Mouse (Mus musculus): ENCODE data around the gene Cage1. TPM values are rescaled to one million over a fixed set of nuclear protein-coding genes. Genes with fewer than 3 reads are reported as not detected.

Gene Cage1
- total RNA-seq, 2 experiments from 2014 or later = 3.2 to 4.1 TPM

DNA sequence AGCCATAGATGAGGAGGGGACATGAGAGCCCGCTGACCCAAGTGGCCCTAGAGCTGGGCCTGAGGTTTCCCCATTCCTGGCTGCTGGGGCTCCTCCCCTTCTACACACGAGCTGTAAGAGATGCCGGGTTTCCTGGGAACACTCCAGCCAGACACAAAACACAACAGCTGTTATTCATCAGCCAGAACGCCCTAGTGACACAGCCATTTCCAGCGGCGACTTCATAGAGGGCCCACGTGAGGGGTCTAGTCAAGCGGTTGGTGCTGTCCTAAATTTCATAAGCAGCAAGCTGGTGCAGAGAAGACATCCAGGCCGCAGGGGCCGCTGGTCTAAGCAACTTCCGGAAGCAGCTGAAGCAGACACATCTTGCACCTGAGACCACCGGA lies 69.8 kb downstream of the Cage1 start:
- DNase-seq (ENCODE audit: extremely low spot score in 1 of 2, low spot score in 1 of 2) = no peak

DNA sequence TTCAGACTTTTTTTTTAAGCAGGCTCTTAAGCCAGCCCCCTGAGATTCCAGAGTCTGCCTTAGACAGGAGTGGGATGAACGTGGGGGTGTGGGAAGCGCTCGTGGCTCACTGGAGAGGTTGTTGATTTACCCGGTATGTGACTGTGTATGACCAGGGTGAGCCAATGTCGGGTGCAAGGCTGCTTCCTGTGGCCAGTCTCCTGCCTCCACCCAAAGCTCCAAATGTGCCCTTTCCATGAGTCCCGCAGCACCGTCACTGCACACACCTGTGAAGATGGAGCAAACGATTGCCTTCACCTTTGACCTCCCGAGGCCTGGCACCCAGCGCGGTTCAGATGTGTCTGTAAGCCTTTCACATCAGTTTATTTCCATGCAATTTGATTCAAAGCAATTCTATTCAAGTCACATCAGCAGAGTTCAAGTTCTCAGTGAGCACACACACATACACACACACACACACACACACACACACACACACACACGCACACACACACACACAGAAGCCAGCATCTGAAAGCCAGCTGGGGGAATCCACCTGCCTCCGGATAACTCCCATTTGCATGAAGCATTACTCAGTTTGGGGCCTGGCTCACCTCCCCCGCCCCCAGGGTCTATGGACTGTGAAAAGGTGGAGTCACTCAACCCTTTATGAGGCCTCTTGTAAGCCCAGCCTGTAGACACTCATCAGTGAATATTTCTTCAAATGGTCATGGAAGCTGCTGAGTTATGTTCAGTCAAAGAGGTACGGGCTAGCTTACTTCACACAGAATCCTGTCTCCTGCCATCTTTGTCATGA lies 70.4 kb downstream of the Cage1 start:
- DNase-seq (ENCODE audit: extremely low spot score in 1 of 2, low spot score in 1 of 2) = no peak

DNA sequence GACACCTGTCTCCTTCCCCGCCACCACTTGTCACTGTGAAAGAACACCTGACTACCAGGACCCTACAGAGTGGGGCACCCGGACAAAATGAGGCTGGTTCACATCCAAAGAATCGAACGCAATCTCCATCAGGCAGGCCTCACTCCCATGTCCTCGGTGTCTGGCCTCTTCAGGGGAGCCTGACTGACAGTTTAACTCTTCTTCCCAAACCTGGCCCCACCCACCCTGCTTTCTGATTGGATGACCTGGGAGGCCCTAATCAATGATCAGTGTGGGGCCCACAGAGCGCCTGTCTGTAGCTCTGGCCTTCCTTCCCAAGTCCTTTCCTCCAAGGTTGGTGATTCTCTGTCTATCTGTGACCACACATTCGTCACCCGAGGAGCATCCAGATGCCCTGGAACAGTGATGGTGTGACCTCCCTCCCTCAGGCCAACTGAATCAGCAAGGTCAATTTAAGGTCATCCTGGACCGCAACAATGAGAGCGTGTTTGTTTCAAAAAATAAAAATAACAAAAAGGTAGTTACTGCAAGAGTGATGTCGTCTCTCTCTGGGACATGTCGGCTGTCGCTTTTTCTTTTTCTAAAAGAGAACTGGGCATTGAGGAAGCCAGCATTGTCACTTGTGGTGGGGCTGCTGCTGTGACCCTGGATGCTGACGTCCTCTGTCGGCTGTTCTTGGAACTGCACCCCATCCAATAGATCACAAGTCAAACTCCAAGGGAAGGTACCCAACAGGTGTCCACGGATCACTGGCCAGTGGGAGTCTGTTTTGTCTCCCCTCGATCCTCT lies 71.5 kb downstream of the Cage1 start:
- DNase-seq (ENCODE audit: extremely low spot score in 1 of 2, low spot score in 1 of 2) = no peak

DNA sequence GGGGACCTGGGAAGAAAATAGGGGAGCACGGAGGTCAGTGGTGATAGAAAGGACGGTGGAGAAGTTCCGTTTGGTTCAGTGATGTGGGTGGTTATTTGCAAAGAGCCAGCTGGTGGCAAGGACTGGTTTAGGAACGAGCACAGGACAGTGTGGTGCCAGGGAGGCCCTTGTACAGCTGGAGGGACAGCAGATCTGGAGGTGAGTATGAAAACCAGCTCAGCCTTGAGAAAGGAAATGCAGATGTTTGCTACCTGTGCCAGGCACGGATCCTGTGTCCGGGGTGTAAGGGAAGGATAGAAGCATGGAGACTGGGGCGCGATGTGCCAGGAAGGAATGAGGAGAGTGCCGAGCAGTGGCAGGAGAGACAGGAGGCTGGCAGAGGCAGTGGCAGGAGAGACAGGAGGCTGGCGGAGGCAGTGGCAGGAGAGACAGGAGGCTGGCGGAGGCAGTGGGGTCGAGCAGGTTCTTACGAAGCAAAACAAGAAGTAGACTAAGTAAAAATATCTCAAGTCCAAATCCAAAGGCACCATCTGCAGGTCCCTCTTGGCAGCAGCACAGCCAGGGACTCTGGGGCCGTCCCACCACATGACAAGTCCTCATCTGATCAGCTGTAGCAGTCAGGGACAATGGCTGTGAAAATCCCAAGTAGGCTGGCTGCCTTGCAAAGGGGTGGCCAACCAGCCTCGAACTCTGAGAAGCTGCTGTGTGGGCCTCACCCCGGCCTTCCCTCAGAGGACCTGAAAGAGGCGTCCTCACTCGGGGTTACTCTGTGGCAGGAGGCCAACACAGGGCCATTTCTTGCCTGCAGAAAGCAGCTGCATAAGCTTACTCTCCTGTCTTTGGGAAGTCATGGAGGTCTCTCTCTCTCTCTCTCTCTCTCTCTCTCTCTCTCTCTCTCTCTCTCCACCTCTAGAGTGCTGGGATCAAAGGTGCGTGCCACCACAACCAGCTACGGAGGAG lies 72.5 kb downstream of the Cage1 start:
- DNase-seq (ENCODE audit: extremely low spot score in 1 of 2, low spot score in 1 of 2) = no peak

DNA sequence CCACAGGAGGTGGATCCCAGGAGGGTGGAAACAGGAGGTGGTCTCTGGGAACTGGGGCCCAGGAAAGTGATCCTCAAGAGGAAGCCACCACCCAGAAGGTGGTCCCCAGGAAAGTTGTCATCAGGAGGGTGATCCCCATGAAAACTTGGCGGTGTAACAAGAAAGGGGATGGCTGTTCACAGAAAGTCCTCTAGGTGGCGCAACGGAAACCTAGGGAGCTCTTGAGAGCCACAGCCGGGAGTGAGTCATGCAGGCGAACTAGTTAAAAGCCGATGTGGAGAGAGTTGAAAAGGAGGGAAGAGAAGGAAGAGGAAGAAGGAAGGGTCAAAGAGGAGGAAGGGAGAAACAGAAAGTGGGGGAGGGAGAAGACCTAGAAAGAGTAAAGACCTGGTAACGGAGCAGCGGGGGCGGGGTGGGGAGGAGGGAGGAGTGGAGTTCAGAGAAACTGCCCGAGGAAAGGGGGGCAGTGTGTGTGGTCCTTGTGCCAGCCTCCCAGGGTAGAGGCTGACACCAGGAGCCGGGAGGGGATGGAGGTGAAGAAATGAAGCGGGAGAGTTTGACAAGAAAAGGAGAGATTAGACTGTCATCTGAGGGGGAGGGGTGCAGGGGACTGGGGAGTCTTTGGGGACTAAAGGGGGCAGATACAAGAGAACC lies 73.4 kb downstream of the Cage1 start:
- peak in 1 of 2 experiments; percentile 73 for DNase-seq (ENCODE audit: extremely low spot score in 1 of 2, low spot score in 1 of 2)

DNA sequence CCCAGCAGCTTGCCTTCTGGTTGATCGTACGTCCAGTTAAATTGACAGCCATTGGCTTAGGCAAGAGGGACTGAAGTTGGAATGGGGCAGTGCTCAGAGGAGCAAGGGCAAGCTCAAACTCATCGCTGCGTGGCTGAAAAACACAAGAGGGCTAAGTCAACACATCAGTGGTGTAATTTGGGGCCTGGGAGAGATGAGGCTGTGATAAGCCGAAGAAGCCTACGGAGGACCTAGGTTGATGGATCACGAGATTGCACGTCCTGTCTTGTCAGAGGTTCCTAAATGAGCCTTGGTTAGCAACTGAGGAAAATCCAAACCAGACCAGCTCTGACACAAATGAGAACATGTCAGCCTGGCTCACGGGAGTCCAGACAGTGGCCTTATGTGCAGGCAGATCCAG lies 74.3 kb downstream of the Cage1 start:
- DNase-seq (ENCODE audit: extremely low spot score in 1 of 2, low spot score in 1 of 2) = no peak

DNA sequence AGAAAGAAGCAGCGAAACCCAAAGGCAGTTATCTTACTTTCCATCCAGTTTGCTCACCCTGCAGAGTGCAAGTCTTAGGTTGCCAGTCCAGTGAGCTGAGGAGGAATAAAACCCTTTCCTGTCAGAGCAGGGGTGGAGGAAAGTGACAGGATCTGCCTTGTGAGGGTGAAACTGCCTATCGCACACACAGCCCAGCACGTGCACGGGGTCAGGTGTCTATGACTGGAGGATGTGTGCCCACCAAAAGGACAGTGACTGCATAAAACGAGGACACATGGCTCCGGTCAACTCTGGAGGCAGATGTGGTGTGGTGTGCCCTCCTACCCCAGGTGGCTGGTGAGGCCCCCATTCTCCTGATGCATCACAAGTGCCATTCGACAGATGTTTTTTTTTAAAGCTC lies 76.9 kb downstream of the Cage1 start:
- DNase-seq (ENCODE audit: extremely low spot score in 1 of 2, low spot score in 1 of 2) = no peak

DNA sequence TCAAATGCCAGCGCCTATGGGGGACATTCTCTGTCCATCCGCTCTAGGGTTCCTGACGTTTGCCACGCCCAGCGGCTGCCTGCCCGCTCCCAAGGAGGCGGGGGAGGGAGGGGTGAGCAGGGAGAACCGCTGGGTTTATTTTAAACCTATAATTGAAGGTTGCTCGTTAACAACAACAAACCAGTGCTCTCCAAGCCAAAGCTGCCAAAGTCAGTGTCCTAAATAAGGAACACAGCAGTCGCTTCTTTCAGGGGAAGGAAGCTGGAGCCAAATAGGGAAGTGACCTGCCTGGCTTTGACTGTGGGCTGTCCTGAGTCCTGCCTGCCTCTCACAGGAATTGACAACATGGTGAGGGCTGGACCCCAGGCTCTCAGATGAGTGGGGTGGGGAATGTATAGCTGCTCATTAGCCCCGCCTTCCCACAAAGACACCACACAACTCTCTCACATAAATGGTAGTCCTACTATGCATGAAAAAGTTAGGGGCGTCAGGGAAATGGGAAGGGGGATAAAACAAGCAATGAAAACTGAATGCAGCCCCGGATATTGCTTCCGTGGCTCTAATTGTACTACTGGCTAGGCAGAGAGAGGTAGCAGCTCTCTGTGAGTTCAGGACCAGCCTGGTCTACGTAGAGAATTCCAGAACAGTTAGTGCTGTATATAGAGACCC lies 77.5 kb downstream of the Cage1 start:
- no peak for DNase-seq (ENCODE audit: extremely low spot score in 1 of 2, low spot score in 1 of 2)

DNA sequence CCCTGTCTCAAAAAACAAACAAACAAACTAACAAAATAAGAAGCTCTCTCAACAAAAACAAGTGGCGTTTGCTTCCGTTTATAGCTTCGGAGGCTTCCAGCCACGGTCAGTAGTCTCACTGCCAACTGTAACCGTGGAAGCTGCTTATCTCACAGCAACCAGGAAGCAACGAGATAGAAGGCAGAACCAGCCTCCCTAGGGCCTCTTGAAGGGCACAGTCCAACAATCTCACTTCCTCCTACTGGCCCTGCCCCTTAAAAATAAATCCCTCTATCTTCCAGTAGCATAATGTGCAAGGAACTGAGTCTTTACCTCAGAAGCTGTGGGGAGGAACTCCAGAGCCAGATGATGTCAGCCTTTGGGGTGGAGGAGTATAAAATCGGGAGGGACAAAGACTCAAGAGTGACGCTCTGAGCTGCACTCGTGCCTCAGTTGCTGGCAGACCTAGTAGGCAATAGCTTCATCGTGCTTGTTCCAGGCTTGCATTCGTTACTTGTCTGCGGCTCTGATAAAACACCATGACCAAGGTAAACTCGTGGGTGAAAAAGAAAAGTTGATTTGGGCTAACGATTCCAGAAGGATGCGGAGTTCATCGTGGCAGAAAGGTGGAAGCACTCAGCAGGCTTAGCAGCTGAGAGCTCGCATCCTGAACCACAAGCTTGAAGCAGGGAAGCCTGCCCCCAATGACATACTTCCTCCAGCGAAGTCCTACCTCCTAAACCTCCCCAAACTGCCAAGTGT lies 78.2 kb downstream of the Cage1 start:
- DNase-seq (ENCODE audit: extremely low spot score in 1 of 2, low spot score in 1 of 2) = no peak

Small RNA genes lying within 50 kb of the gene (microRNA-seq; reads per million reads assigned to microRNA genes)
- gene Gm27387 = 0 reads per million in 2 experiments

Other genes with a start within 250 kb of the Cage1 start
- 10 to 100 TPM; 80.0 to 81.9 TPM for gene Ssr1, start 42.9 kb downstream of the Cage1 start, total RNA-seq (2021)
- gene Riok1, start 74 bp downstream of the Cage1 start, total RNA-seq (2021) = 10 to 100 TPM; 17.8 to 22.9 TPM
- gene Dsp, start 114.2 kb upstream of the Cage1 start, total RNA-seq (2021) = 10 to 100 TPM; 11.5 to 14.2 TPM
- 10 to 100 TPM; 19.0 to 25.2 TPM for gene Snrnp48, start 167.9 kb upstream of the Cage1 start, total RNA-seq (2021)